Mouse (Mus musculus): Measurements from ENCODE around the gene Map6. TPM values are rescaled to one million over a fixed set of nuclear protein-coding genes. Genes with fewer than 3 reads are reported as not detected.
A peak's percentile ranks its signal among the peaks of the same experiment; 100 is the strongest.

Gene Map6
- total RNA-seq, 2 experiments from 2014 or later = not detected

GRCm38 (mm10) chr7:99312671-99313143 lies 45.5 kb downstream of the Map6 start:
- no peak for ATAC-seq (replicated peaks; ENCODE audit: poor library complexity)

GRCm38 (mm10) chr7:99313253-99313652 lies 46.0 kb downstream of the Map6 start:
- no peak for ATAC-seq (replicated peaks; ENCODE audit: poor library complexity)

DNA sequence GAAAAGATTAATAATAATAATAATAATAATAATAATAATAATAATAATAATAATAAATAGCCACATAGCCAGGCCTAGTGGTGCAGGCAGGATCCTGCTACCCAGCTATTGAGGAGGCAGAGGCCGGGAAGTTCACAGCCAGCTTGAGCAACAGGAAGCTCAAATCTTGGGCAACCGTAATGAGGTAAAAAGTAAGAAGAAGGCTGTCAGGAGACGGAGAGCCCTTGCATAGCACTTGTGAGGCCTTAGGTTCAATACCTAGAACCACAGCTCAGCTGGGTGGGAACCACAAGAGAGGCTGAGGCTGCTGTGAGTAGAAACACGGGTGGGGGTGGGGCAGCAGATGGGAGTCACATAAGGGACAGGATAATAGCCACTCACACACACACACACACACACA lies 47.3 kb downstream of the Map6 start:
- peak; percentile 77 for ATAC-seq (replicated peaks; ENCODE audit: poor library complexity)

DNA sequence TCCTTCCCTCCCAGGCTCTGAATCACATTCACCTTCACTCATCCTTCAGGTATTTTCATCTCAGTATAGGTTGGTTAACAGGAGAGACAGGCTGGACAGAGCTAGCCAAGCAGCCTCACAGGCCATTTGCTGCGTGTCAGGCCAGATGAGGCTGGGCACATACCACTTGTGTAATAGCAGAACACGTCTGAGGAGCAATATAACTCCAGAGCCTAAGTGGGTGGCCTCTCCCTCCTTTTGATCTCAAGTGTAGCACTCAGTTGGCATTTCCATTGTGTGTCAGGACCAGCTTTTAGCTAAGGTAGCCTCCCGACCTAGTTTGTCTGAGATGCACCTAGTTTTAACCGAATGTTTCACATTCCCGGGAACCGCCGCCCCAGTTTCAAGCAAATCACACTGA lies 49.0 kb downstream of the Map6 start:
- no peak for ATAC-seq (replicated peaks; ENCODE audit: poor library complexity)

- ATAC-seq (replicated peaks; ENCODE audit: poor library complexity) = no peak
Observed at GRCm38 (mm10) chr7:99317475-99317874, 50.2 kb downstream of the Map6 start.

- ATAC-seq (replicated peaks; ENCODE audit: poor library complexity) = no peak
Observed at GRCm38 (mm10) chr7:99320524-99320923, 53.3 kb downstream of the Map6 start.

- no peak for ATAC-seq (replicated peaks; ENCODE audit: poor library complexity)
Observed at GRCm38 (mm10) chr7:99322691-99323320, 55.6 kb downstream of the Map6 start.

- ATAC-seq (replicated peaks; ENCODE audit: poor library complexity) = no peak
Observed at GRCm38 (mm10) chr7:99323321-99323700, 56.1 kb downstream of the Map6 start.

DNA sequence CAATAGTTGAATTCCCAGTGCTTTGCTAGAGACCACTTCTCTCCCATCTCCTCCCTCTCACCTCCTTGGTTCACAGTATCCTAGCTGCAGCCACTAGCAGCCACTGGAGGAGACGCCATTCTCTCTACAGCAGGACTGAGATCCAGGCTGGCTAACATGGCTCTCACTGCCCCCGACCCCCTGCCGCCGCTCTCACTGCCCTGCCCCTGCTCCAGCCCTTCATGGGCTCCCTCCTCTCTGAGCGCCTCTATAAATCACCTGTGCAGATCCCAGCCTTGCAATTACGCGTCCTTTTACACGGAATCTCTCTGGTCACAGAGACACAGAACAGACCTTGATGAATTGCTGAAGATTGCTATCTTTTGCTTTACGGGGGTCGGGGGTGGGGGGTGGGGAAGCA lies 57.6 kb downstream of the Map6 start:
- ATAC-seq (replicated peaks; ENCODE audit: poor library complexity) = no peak

- ATAC-seq (replicated peaks; ENCODE audit: poor library complexity) = no peak
Observed at GRCm38 (mm10) chr7:99326128-99326527, 58.9 kb downstream of the Map6 start.

GRCm38 (mm10) chr7:99328847-99329246 lies 61.6 kb downstream of the Map6 start:
- no peak for ATAC-seq (replicated peaks; ENCODE audit: poor library complexity)

DNA sequence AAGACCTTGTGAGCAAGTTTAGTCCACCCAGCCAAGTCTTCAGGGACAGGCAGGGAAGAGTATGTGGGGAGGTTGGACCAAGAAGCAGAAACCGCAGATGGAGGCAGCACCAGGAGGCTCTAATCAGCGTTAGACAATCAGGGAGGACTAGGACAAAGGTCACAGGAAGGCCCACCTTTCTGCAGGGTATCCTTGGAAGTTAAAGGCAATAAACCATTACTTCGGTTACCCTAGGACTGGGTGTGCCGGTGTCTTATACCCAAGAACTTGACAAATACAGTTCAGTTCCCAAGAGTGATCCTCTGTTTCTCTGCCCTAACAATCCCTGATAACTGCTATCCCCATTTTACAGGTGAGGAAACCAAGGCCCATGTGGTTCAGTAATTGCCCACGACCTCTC lies 62.8 kb downstream of the Map6 start:
- no peak for ATAC-seq (replicated peaks; ENCODE audit: poor library complexity)

- peak; percentile 89 for ATAC-seq (replicated peaks; ENCODE audit: poor library complexity)
Observed at GRCm38 (mm10) chr7:99332774-99333480, 65.7 kb downstream of the Map6 start.

GRCm38 (mm10) chr7:99340736-99341135 lies 73.5 kb downstream of the Map6 start:
- no peak for ATAC-seq (replicated peaks; ENCODE audit: poor library complexity)

- ATAC-seq (replicated peaks; ENCODE audit: poor library complexity) = no peak
Observed at GRCm38 (mm10) chr7:99343577-99343976, 76.3 kb downstream of the Map6 start.

- no peak for ATAC-seq (replicated peaks; ENCODE audit: poor library complexity)
Observed at GRCm38 (mm10) chr7:99347268-99347667, 80.0 kb downstream of the Map6 start.

DNA sequence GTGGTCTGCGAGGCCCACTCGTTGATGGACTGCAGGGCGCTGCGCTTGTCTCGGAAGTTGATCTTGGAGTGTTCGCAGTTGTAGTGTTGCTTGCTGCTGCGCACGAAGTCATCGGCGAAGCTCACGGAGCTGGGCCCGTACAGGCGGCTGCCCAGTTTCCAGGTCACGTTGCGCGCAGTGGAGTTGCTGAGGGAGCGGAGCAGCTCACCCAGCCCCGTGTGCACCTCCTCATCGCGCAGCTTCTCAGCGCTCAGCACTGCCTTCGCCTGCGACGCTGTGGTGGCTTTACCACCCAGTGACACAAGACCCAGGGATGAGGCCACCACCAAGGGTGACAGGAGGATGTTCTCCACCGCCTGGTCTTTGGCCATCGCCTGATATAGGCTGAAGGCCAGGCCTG lies 81.6 kb downstream of the Map6 start:
- ATAC-seq (replicated peaks; ENCODE audit: poor library complexity) = no peak

DNA sequence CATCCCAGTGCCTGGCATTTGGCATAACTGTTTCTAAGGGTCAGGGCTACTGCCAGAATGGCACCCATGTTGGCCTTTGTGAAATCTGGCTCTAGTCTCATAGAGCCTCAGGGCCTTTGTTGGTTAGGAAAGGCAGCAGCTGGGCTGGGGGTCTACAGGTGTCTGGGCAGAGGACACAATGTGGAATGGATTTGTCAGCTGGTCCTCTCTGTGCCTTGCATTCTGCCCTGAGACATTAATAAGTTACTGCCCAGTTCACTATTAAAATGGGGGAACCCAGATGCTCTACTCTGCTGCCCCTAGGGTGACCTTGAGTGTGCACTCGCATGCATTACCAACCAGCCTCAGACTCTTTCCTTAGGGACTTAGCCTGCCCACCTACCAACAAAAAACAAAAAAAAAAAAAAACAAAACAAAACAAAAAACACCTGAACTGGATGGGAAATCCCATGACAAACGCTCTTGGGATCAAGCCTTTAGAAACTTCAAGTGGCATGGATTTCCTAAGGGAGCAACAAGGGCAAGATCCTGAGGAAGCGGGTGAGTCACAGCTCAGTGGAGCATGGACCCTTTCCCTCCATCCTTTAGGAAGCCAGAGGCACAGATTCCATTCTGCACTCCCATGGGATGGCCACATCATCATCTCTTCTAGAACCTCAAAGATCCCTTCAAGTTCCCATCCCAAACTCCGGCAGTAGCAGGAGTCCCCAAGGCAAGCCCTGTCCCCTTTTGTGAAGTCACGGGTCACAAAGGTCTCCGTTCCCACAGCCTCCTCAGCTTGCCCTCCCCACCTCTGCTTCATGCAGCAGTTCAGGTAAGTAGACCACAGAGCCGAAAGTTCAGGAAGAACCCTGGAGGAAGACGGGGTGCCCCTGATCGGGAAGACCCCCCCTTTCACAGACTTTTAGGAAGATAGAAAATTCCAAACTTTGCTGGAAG lies 82.8 kb downstream of the Map6 start:
- ATAC-seq (replicated peaks; ENCODE audit: poor library complexity) = no peak

DNA sequence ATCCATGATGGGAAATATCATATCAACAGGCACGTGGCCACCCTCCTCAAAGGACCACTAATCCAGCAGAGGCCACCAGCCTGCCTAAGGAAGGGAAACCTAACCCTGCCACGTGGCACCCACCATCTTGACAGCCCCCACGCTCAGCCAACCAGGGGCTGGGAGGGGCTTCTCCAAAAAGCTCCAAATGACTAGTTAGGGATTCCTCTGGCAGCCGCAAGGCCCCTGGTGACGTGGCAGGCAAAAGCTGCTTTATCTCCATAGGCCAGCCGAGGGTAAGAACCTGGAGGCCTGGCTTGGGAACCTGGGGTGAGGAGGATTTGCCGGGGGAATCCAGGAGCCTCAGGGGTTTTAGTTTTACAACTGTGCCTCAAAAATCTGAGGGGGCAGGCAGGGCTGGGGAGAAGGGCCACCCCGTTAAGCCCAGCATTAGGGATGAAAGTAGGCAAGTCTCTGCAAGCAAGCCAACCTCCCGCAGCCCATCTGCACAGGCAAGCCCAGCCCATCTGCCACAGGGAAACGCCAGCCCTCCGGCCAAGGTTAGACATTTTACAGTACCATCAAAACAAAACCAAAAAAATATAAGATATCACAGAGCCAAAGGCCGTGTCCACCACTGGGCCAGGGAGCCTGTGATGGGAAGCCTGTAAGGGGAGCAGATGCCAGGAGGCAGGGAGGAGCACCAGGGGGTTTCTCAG lies 84.0 kb downstream of the Map6 start:
- no peak for ATAC-seq (replicated peaks; ENCODE audit: poor library complexity)

- ATAC-seq (replicated peaks; ENCODE audit: poor library complexity) = 0 out of 2 replicates have a peak, but pooled peaks have one; percentile 34
Observed at GRCm38 (mm10) chr7:99351802-99352517, 84.7 kb downstream of the Map6 start.
